Mouse (Mus musculus) intestine, embryonic 15.5 days (tissue): ENCODE measurements around the gene Col9a2. TPM values are rescaled to one million over a fixed set of nuclear protein-coding genes. Genes with fewer than 3 reads are reported as not detected.
"Not testable (repeated sequence)": the region's sequence is repeated elsewhere in the genome, so short reads cannot be mapped to it uniquely, and the experiment has no call there.

Experiments
- ATAC-seq: fragments of 200-750 bp; cut with Nextera tagmentation; 2 replicates; pipeline ENCODE4 v1.8.0; 2017; ENCODE audit warnings: moderate TSS enrichment, moderate library complexity
- H3K27ac ChIP-seq: fragments of 300-500 bp; sonication (generic); 2 replicates; pipeline ENCODE4 v1.5.1; 2015; ENCODE audit warnings: mild to moderate bottlenecking, inconsistent platforms
- H3K27me3 ChIP-seq: fragments of 300-500 bp; sonication (generic); replicated peaks from 2 replicates; pipeline ENCODE4 v1.6.1; 2015; ENCODE audit warnings: inconsistent platforms
- H3K36me3 ChIP-seq: fragments of 300-500 bp; sonication (generic); 2 replicates; pipeline ENCODE4 v1.6.1; 2015; ENCODE audit warnings: inconsistent platforms
- H3K4me1 ChIP-seq: fragments of 300-500 bp; sonication (generic); replicated peaks from 2 replicates; pipeline ENCODE4 v1.6.1; 2015; ENCODE audit warnings: inconsistent platforms
- H3K4me2 ChIP-seq: fragments of 300-500 bp; sonication (generic); replicated peaks from 2 replicates; pipeline ENCODE4 v1.6.1; 2015; ENCODE audit warnings: mild to moderate bottlenecking, inconsistent platforms
- H3K4me3 ChIP-seq: fragments of 300-500 bp; sonication (generic); replicated peaks from 2 replicates; pipeline ENCODE4 v1.5.1; 2015; ENCODE audit warnings: inconsistent platforms
- H3K9ac ChIP-seq: fragments of 300-500 bp; sonication (generic); 2 replicates; pipeline ENCODE4 v1.6.1; 2015; ENCODE audit warnings: inconsistent platforms
- H3K9me3 ChIP-seq: fragments of 300-500 bp; sonication (generic); 2 replicates; pipeline ENCODE4 v1.6.1; 2016; ENCODE audit warnings: inconsistent platforms
- WGBS: fragments of 180-500 bp; shearing (Covaris S2); methylation state at CpG from one replicate; pipeline ENCODE4 v1.1.7; 2015; 5-methylcytosine and 5-hydroxymethylcytosine counted together
- polyA plus RNA-seq: library from polyadenylated mRNA; unstranded; fragments of >200 nt; fragmentation: Nextera tagmentation; extraction: Ambion mirVana; gene quantifications from 2 replicates; pipeline ENCODE4 v1.2.1, GENCODE M21; 2015

Col9a2 gene
- polyA plus RNA-seq, 1 experiment from 2014 or later = 12.0 TPM

DNA sequence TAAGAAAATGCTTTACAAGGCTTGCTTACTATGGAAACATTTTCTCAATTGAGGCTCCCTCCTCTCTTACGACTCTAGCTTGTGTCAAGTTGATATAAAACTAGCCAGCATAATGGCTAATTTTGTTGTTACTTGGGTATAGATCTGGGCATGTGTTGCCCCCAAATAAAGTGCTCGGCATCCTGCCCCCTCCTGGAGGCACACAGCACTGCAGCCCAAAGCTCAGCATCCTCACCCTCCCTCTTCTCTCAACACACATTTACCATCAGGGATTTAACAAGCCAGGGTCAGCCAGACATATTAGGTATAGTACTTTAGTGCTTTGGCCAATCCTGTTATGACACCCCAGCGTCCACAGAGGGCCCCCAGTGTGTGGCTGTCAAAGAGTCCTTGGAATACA, 17.2 kb downstream of the Col9a2 start:
- Histone ChIP-seq H3K4me3 (no peak overlapping the region), H3K4me1 (0 out of 2 replicates have a peak, but pooled peaks cover 2% of the 10 kb centered on the region), H3K27ac (no peak overlapping the region), H3K9ac (no peak overlapping the region), H3K9me3 (no peaks in the 10 kb centered on the region), H3K4me2 (no peak overlapping the region), H3K27me3 (peaks cover 10% of the 10 kb centered on the region; the same call in 1 of the 2 replicates), H3K36me3 (no peaks in the 10 kb centered on the region)
- no peak for ATAC-seq
- 40% methylated on average over 3 of the region's 3 CpGs for WGBS

- WGBS = 48% methylated on average over 2 of the region's 2 CpGs
- H3K9me3 ChIP-seq = no peaks in the 10 kb centered on the region
Measured at GRCm38 (mm10) chr4:121057032-121057431, 17.8 kb downstream of the Col9a2 start.

DNA sequence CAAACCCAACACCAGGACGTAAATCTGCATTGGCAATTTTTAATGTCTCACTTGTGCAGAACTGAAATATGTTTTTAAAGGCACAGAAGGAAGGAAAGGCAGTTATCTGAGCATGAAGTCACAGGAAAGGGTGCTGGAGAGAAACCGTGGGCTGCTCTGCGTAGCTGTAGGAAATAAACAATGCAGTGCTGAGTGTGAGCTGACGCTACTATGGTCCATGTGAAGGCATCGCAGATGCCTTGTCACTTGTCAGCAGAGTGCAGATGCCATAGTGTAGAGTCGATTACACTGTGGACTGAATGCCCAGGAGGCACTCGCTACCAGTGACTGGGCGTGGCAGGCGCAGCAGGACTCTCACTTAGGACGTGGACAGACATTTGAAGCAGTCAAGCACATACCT, 20.0 kb downstream of the Col9a2 start:
- not testable (repeated sequence) for H3K27ac ChIP-seq, H3K36me3 ChIP-seq, H3K4me3 ChIP-seq, H3K27me3 ChIP-seq, H3K9me3 ChIP-seq, H3K4me2 ChIP-seq, ATAC-seq, H3K9ac ChIP-seq, H3K4me1 ChIP-seq
- WGBS = 86% methylated on average over 10 of the region's 10 CpGs

More at GRCm38 (mm10) chr4:121057032-121057431, 17.8 kb downstream of the Col9a2 start:
- ATAC-seq = no peak
- H3K4me1 ChIP-seq = 0 out of 2 replicates have a peak, but pooled peaks cover 2% of the 10 kb centered on the region
- no peaks in the 10 kb centered on the region for H3K36me3 ChIP-seq
- no peak overlapping the region for H3K4me3 ChIP-seq
- H3K9ac ChIP-seq = no peak overlapping the region
- peaks cover 10% of the 10 kb centered on the region; the same call in 1 of the 2 replicates for H3K27me3 ChIP-seq
- no peak overlapping the region for H3K27ac ChIP-seq
- H3K4me2 ChIP-seq = no peak overlapping the region

- 70% methylated on average over 2 of the region's 2 CpGs for WGBS
- no peaks in the 10 kb centered on the region for H3K27me3 ChIP-seq
- 0 out of 2 replicates have a peak, but pooled peaks cover 4% of the 10 kb centered on the region for H3K36me3 ChIP-seq
- no peak overlapping the region for H3K4me3 ChIP-seq
- no peak overlapping the region for H3K4me2 ChIP-seq
- H3K9ac ChIP-seq = no peak overlapping the region
- no peaks in the 10 kb centered on the region for H3K9me3 ChIP-seq
- H3K4me1 ChIP-seq = no peaks in the 10 kb centered on the region
- H3K27ac ChIP-seq = no peak overlapping the region
- no peak for ATAC-seq
Measured at GRCm38 (mm10) chr4:121065336-121065735, 26.2 kb downstream of the Col9a2 start.

GRCm38 (mm10) chr4:121074250-121074649, 35.1 kb downstream of the Col9a2 start:
- no peaks in the 10 kb centered on the region for H3K9me3 ChIP-seq
- H3K4me3 ChIP-seq = no peak overlapping the region
- no peak overlapping the region for H3K9ac ChIP-seq
- H3K36me3 ChIP-seq = no peaks in the 10 kb centered on the region
- H3K27ac ChIP-seq = no peak overlapping the region
- ATAC-seq = no peak
- H3K4me1 ChIP-seq = no peaks in the 10 kb centered on the region
- WGBS = 85% methylated on average over 4 of the region's 4 CpGs
- no peaks in the 10 kb centered on the region for H3K27me3 ChIP-seq
- no peak overlapping the region for H3K4me2 ChIP-seq

GRCm38 (mm10) chr4:121077915-121078646, 38.9 kb downstream of the Col9a2 start:
- H3K9ac ChIP-seq = no peak overlapping the region
- H3K27ac ChIP-seq = no peak overlapping the region
- H3K9me3 ChIP-seq = no peaks in the 10 kb centered on the region
- H3K4me1 ChIP-seq = no peaks in the 10 kb centered on the region
- H3K4me2 ChIP-seq = no peak overlapping the region
- H3K36me3 ChIP-seq = 0 out of 2 replicates have a peak, but pooled peaks cover 7% of the 10 kb centered on the region
- no peaks in the 10 kb centered on the region for H3K27me3 ChIP-seq
- WGBS = 59% methylated on average over 3 of the region's 3 CpGs
- no peak overlapping the region for H3K4me3 ChIP-seq
- no peak for ATAC-seq

GRCm38 (mm10) chr4:121080395-121080794, 41.2 kb downstream of the Col9a2 start:
- no peak for ATAC-seq
- Histone ChIP-seq H3K9ac (no peak overlapping the region), H3K4me2 (no peak overlapping the region), H3K4me3 (no peak overlapping the region), H3K27ac (no peak overlapping the region), H3K9me3 (no peaks in the 10 kb centered on the region), H3K4me1 (no peaks in the 10 kb centered on the region), H3K36me3 (peaks cover 14% of the 10 kb centered on the region; the same call in 1 of the 2 replicates), H3K27me3 (no peaks in the 10 kb centered on the region)
- 81% methylated on average over 1 of the region's 1 CpGs for WGBS

DNA sequence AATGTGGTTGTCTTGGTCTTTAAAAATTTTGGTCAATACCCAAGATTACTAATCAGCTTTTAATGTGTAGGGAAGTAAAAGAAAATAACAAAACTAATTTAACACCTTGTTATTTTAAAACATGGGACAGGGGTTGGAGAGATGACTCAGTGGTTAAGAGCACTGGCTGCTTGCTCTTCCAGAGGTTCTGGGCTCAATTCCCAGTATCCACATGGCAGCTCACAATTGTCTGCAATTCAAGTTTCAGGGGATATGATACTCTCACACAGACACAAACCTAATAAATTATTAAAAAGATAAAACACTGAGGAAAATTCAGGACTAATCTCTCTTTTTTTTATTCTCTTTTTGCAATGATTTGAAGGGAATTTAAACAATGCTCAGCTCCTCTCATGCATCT, 45.3 kb downstream of the Col9a2 start:
- H3K9me3 ChIP-seq = no peaks in the 10 kb centered on the region
- no peak overlapping the region for H3K4me2 ChIP-seq
- H3K27me3 ChIP-seq = no peaks in the 10 kb centered on the region
- H3K4me3 ChIP-seq = no peak overlapping the region
- H3K36me3 ChIP-seq = peaks cover 19% of the 10 kb centered on the region
- H3K9ac ChIP-seq = no peak overlapping the region
- H3K4me1 ChIP-seq = no peaks in the 10 kb centered on the region
- no peak for ATAC-seq
- H3K27ac ChIP-seq = no peak overlapping the region

DNA sequence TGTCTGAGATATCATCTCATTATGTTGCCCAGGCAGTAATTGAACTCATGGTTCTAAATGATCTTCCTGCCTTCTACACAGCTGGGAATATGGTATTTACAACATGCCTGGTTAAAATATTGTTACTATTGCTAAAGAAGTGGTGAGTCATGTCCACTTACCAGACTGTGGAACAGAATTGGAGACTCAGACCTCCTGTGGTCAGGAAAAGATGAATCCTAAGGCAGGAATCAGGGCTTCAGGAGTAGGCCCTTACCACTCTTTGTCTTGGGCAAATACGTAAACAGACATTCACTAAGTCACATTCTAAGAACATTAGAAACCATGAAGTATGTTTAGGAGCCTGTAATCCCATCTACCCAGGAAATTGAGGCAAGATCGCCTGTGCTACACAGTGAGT, 49.5 kb downstream of the Col9a2 start:
- no peak overlapping the region for H3K27ac ChIP-seq
- WGBS = 85% methylated on average over 2 of the region's 2 CpGs
- no peaks in the 10 kb centered on the region for H3K27me3 ChIP-seq
- no peaks in the 10 kb centered on the region for H3K9me3 ChIP-seq
- no peak overlapping the region for H3K4me3 ChIP-seq
- no peak for ATAC-seq
- no peaks in the 10 kb centered on the region for H3K4me1 ChIP-seq
- peaks cover 16% of the 10 kb centered on the region for H3K36me3 ChIP-seq
- no peak overlapping the region for H3K9ac ChIP-seq
- no peak overlapping the region for H3K4me2 ChIP-seq

GRCm38 (mm10) chr4:121090211-121090610, 51.0 kb downstream of the Col9a2 start:
- H3K27ac ChIP-seq = no peak overlapping the region
- H3K4me2 ChIP-seq = no peak overlapping the region
- H3K9me3 ChIP-seq = no peaks in the 10 kb centered on the region
- no peaks in the 10 kb centered on the region for H3K4me1 ChIP-seq
- H3K27me3 ChIP-seq = no peaks in the 10 kb centered on the region
- 84% methylated on average over 4 of the region's 4 CpGs for WGBS
- no peak overlapping the region for H3K9ac ChIP-seq
- peaks cover 18% of the 10 kb centered on the region for H3K36me3 ChIP-seq
- H3K4me3 ChIP-seq = no peak overlapping the region
- no peak for ATAC-seq

DNA sequence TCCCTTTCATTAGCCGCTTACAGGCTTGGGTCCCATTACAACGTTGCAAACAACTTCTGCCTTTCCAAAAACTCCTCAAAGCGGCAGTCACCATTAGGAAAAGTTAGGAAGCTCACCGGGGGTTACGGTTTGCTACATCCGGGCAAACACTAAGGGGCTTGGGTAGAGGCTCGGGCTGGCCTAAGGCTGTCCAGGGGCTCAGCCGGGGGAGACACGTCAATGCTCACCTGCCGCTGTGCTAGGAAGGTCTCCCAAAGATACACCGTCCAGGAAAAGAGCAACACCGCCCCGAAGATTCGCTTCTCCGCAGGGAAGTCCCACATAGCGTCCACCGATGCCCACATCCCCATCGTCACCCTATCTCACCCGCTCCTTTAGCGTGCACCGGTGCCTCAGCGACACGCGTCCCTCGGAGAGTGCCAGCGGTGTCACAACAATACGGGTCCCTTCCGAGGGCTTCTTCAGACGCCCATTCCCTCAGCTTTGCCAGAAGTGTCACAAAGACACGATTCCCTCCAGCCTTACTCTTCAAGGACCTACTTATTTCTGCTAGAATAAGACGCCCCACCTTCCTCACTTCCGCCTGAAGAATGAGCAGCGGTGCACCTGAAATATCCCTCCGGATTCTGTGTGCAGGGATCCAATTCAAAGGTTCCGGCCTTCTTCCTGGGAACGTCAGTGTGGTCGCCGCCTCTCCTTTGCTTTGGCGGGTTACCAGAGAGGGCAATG, 58.6 kb downstream of the Col9a2 start, which contains the start of gene Zmpste24:
Gene Zmpste24, minus strand, starts transcription at position 592 of the 729 bp plus-strand sequence.
- Histone ChIP-seq H3K9me3 (no peaks in the 10 kb centered on the region), H3K4me1 (peaks cover 2% of the 10 kb centered on the region; the same call in 1 of the 2 replicates), H3K4me3 (peak within 1 kb of the TSS; percentile 73), H3K9ac (peak within 1 kb of the TSS; percentile 70), H3K36me3 (peaks cover 11% of the 10 kb centered on the region; the same call in 1 of the 2 replicates), H3K4me2 (peak within 1 kb of the TSS; percentile 77), H3K27me3 (no peaks in the 10 kb centered on the region), H3K27ac (peak within 1 kb of the TSS; percentile 48)
- WGBS = under 1% methylated on average over 39 of the region's 39 CpGs
- peak; percentile 93 for ATAC-seq

DNA sequence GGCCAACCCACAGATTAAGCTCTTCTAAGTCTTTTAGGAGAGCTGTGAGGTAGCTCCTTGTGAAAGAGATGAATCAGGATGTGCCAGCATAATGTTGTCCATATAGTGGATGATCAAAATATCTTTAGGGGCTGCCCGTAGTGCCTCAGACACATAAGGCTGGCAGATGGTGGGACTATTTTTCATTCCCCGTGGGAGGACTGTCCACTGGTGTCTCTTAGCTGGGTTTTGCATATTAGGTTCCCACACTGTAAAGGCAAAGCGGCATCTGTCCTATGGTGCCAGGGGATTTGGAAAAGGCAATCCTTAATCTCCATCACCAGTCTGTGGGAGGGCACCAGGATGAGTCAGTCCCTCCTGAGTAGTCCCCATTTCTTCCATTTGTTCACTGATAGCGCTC, 64.1 kb downstream of the Col9a2 start:
- Histone ChIP-seq H3K36me3 (no peaks in the 10 kb centered on the region), H3K9me3 (no peaks in the 10 kb centered on the region), H3K4me3 (no peak overlapping the region), H3K27me3 (no peaks in the 10 kb centered on the region), H3K4me2 (no peak overlapping the region), H3K9ac (no peak overlapping the region), H3K27ac (no peak overlapping the region), H3K4me1 (no peaks in the 10 kb centered on the region)
- ATAC-seq = no peak
- WGBS = 84% methylated on average over 4 of the region's 4 CpGs
